Mouse (Mus musculus) ES-Bruce4 (cell line): Measurements from ENCODE around the gene Il12rb1. TPM values are rescaled to one million over a fixed set of nuclear protein-coding genes. Genes with fewer than 3 reads are reported as not detected.
A peak's percentile ranks its signal among the peaks of the same experiment; 100 is the strongest.

Source experiments
- H3K27ac ChIP-seq: 2 replicates; pipeline ENCODE4 v1.5.1; 2012; ENCODE audit warnings: low read length, inconsistent platforms; ENCODE audit not compliant: insufficient read depth
- H3K27me3 ChIP-seq: 2 replicates; pipeline ENCODE4 v1.6.1; 2012; ENCODE audit warnings: mild to moderate bottlenecking, low read length, inconsistent platforms; ENCODE audit not compliant: control insufficient read depth, poor library complexity, insufficient read depth, severe bottlenecking
- H3K36me3 ChIP-seq: 2 replicates; pipeline ENCODE4 v1.6.1; 2012; ENCODE audit warnings: inconsistent platforms, mild to moderate bottlenecking, low read length, moderate library complexity; ENCODE audit not compliant: control insufficient read depth, poor library complexity, insufficient read depth, severe bottlenecking
- H3K4me1 ChIP-seq: one replicate; pipeline ENCODE4 v1.8.1; 2011; ENCODE audit warnings: low read length; ENCODE audit not compliant: control insufficient read depth, insufficient read depth
- H3K4me3 ChIP-seq: 2 replicates; pipeline ENCODE4 v1.5.1; 2011; ENCODE audit warnings: low read depth, mild to moderate bottlenecking, low read length
- H3K9ac ChIP-seq: 2 replicates; pipeline ENCODE4 v1.6.1; 2012; ENCODE audit warnings: low read depth, mild to moderate bottlenecking, inconsistent platforms; ENCODE audit not compliant: poor library complexity, severe bottlenecking
- H3K9me3 ChIP-seq: replicated peaks from 2 replicates; pipeline ENCODE4 v1.6.1; 2012; ENCODE audit warnings: mild to moderate bottlenecking, low read length, inconsistent platforms; ENCODE audit not compliant: control insufficient read depth, poor library complexity, insufficient read depth, severe bottlenecking
- CTCF ChIP-seq: IDR thresholded peaks from one replicate; pipeline ENCODE4 v1.8.1; 2011; ENCODE audit warnings: low read depth, low read length
- EP300 ChIP-seq: IDR thresholded peaks from 2 replicates; pipeline ENCODE4 v1.6.1; 2011; ENCODE audit warnings: low read depth, low read length; ENCODE audit not compliant: insufficient read depth
- POLR2A ChIP-seq: IDR thresholded peaks from one replicate; pipeline ENCODE4 v1.8.1; 2011; ENCODE audit warnings: low read length; ENCODE audit not compliant: insufficient read depth
- polyA plus RNA-seq: library from polyadenylated mRNA; stranded (reverse); fragments of >200 nt; gene quantifications from 2 replicates; pipeline ENCODE4 v1.2.4, GENCODE M21; 2011; ENCODE audit warnings: low read depth; ENCODE audit not compliant: missing spikeins, insufficient read depth, insufficient read length

The Il12rb1 gene
- polyA plus RNA-seq, 1 experiment = 2.0 TPM

DNA sequence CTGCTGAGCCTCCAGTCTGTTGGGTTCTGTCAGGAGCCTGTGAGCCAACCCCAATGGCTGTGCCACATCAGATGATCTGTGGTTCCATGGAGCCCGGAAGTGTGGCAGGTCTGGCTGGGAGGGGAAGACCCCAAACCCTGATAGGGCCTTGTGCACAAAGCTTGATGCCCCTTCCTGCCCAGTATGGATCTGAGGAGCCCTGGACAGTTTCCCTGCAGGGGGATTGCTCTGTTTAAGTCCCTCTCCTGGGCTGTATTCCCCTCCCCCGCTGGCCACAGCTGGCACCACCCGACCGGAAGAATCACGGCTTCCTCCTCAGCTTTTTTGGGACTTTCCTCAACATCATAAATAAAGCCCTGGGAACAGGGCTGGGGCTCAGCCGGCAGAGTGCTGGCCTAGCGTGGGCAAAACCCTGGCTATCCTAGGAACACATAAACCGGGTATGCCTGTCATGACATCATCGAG lies 24.8 kb downstream of the Il12rb1 start:
- TF ChIP-seq POLR2A (no peak), CTCF (no peak), EP300 (no peak)
- Histone ChIP-seq H3K27me3 (no peaks in the 10 kb centered on the region), H3K4me3 (no peak overlapping the region), H3K36me3 (peaks cover 14% of the 10 kb centered on the region), H3K4me1 (no peaks in the 10 kb centered on the region), H3K27ac (no peak overlapping the region), H3K9ac (no peak overlapping the region), H3K9me3 (no peaks in the 10 kb centered on the region)

DNA sequence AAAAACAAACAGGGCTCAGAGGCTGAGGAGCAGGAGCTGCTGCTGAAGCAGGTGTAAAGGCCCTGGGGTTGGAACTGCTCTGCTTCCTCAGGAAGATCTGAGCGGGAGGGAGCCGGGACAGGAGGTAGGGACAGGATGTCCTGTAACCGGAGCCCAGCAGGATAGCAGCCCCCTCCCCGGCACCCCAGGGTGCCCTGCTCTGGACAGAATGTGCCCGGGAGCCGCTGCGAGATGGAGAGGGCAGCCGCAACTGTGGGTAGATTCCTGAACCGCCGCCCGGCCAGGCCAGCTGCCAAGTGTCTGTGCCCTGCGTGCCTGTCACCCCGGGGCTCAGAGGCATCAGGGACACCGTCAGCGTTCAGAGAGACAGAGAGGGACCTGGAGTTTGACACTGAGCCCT lies 25.3 kb downstream of the Il12rb1 start:
- TF ChIP-seq POLR2A (no peak), CTCF (no peak), EP300 (no peak)
- H3K9ac ChIP-seq = no peak overlapping the region
- no peaks in the 10 kb centered on the region for H3K9me3 ChIP-seq
- H3K27ac ChIP-seq = no peak overlapping the region
- no peaks in the 10 kb centered on the region for H3K4me1 ChIP-seq
- no peaks in the 10 kb centered on the region for H3K27me3 ChIP-seq
- H3K4me3 ChIP-seq = no peak overlapping the region; the same call in 1 of the 2 replicates
- H3K36me3 ChIP-seq = peaks cover 14% of the 10 kb centered on the region

DNA sequence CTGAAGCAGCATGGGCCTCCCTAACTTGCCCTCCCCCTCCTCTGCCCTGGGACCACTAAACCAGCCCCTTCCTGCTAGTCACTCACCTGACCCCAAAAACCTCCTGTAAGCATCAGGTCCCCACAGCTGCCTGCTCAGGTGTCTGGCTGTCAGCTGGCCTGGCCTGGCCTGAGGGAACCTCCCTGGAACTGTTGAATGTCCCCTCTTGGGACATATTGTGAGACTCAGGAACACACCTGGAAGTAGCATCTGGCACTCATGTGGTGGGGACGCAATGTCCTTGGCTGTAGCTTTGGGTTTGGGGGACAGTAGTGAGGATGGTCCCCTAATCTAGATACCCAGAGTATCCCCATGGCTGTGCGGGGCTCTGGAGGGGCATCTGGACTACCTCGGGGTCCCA lies 25.8 kb downstream of the Il12rb1 start:
- Histone ChIP-seq H3K27me3 (no peaks in the 10 kb centered on the region), H3K4me1 (no peaks in the 10 kb centered on the region), H3K27ac (no peak overlapping the region), H3K36me3 (peaks cover 14% of the 10 kb centered on the region), H3K9ac (no peak overlapping the region), H3K4me3 (no peak overlapping the region), H3K9me3 (no peaks in the 10 kb centered on the region)
- TF ChIP-seq CTCF = no peak
- no peak for TF ChIP-seq POLR2A
- TF ChIP-seq EP300 = no peak

DNA sequence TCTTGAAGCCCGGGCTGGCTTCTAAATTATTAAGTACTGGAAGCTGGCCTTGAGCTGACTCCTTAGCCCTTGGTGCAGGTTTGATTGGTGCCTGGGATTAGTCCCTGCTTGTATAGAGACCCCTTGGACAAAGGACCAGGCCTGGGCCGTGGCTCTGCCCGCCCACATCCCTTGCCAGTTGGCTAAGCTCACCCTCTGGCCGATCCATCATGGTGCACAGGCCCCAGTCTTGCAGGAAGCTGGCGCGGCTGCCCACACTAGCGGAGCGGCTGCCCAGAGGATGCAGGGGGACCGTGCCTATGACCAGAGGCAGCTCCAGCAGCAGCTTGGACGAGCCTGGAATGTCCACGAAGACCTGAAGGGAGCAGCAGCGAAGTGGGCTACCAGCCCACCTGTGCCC lies 28.4 kb downstream of the Il12rb1 start:
- no peak overlapping the region for H3K9ac ChIP-seq

DNA sequence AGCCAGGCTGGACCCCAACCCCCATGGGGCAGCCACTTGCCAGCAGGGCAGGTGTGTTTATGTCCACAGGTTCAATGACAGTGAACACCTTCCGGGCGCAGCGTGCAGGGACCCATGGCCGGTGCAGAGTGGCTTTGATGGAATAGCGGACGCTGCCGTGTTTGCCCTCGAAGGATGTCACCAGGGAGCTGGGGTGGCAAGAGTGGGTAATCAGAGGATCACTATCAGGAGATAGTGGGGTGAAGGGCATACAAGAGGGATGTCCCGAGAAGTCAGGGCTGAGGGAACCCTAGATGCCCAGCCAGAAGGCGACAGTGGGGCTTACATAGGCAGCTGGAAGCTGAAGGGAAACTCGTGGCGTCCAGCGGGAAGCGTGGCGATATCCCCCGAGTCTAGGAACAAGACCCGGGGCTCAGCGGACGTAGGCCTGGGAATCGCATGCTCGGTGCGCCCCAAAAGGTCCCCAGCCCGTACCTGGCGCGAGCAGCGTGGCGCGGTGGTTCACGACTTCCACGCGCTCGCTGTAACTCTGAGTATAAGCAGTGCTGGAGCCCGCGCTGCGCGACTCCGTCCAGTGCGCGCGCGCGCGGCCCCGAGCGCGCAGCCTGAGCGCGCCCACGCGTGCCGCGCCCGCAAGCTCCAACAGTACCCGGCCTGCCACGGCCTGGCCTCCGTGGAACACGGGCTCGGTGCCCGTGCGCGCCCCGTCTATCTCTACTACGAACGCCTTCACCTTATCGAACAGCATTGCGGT lies 30.6 kb downstream of the Il12rb1 start:
- Histone ChIP-seq H3K4me1 (no peaks in the 10 kb centered on the region), H3K9me3 (no peaks in the 10 kb centered on the region), H3K27ac (peak overlapping the region; percentile 85), H3K4me3 (peak overlapping the region; percentile 78), H3K36me3 (peaks cover 14% of the 10 kb centered on the region), H3K9ac (peak overlapping the region; percentile 82), H3K27me3 (no peaks in the 10 kb centered on the region)
- TF ChIP-seq POLR2A (no peak), CTCF (no peak), EP300 (no peak)

More for the DNA sequence above, 28.4 kb downstream of the Il12rb1 start:
- no peak overlapping the region for H3K4me3 ChIP-seq
- H3K27ac ChIP-seq = no peak overlapping the region
- no peak for TF ChIP-seq EP300
- no peak for TF ChIP-seq CTCF
- TF ChIP-seq POLR2A = no peak
- H3K9me3 ChIP-seq = no peaks in the 10 kb centered on the region
- H3K36me3 ChIP-seq = peaks cover 14% of the 10 kb centered on the region
- no peaks in the 10 kb centered on the region for H3K27me3 ChIP-seq
- no peaks in the 10 kb centered on the region for H3K4me1 ChIP-seq

GRCm38 (mm10) chr8:70839408-70840351 lies 31.4 kb downstream of the Il12rb1 start, which contains the start of gene Arrdc2:
TSS of gene Arrdc2 (minus strand) at chr8:70839720.
- peaks cover 14% of the 10 kb centered on the region for H3K36me3 ChIP-seq
- no peak for TF ChIP-seq CTCF
- peak; percentile 100 for TF ChIP-seq POLR2A
- peak; percentile 73; the same call in 1 of the 2 replicates for TF ChIP-seq EP300
- H3K9me3 ChIP-seq = no peaks in the 10 kb centered on the region
- H3K9ac ChIP-seq = peak within 1 kb of the TSS; percentile 82
- H3K27me3 ChIP-seq = no peaks in the 10 kb centered on the region
- no peaks in the 10 kb centered on the region for H3K4me1 ChIP-seq
- H3K4me3 ChIP-seq = peak within 1 kb of the TSS; percentile 78
- H3K27ac ChIP-seq = peak within 1 kb of the TSS; percentile 86
